Mouse (Mus musculus): ENCODE results near the gene Col19a1.

Col19a1 gene

GRCm38 (mm10) chr1:24225825-24226526 is 361.3 kb downstream of the Col19a1 start:
- peak; percentile 95 for DNase-seq

GRCm38 (mm10) chr1:24222981-24223612 is 364.2 kb downstream of the Col19a1 start:
- DNase-seq = peak; percentile 91

GRCm38 (mm10) chr1:24222231-24222630 is 365.0 kb downstream of the Col19a1 start:
- DNase-seq = peak; percentile 28

GRCm38 (mm10) chr1:24219041-24219440 is 368.2 kb downstream of the Col19a1 start:
- DNase-seq = no peak

All from cerebellum, adult 11-12 months (tissue).